Mouse (Mus musculus): ENCODE results near the gene Hoga1. TPM values are rescaled to one million over a fixed set of nuclear protein-coding genes. Genes with fewer than 3 reads are reported as not detected.
"Not testable (repeated sequence)": the region's sequence is repeated elsewhere in the genome, so short reads cannot be mapped to it uniquely, and the experiment has no call there.

Hoga1 gene
- polyA plus RNA-seq, 1 experiment from 2014 or later: 1.3 TPM

DNA sequence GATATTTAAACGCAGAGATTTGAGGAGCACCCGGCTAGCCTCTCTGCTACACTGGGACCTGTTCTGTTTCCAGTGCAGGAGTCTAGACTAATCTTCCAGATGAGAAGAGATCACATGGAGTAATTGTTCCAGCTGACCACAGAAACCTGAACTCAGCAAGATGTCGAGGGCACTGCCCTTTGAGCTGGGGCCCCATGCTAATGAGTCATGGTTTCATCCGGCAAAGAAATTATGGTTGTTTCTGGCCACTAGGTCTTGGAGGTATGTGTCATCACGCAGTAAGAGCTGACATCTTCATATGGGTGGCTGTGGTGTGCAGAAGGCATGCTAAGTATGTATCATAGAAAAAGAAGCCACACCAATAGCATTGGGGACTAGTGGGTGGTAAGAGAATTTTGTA lies 34.5 kb downstream of the Hoga1 start:
- peaks cover 35% of the 10 kb centered on the region for H3K36me3 ChIP-seq (replicated peaks)
- no peaks in the 10 kb centered on the region for H3K27me3 ChIP-seq (ENCODE audit: poor library complexity, severe bottlenecking)
- H3K9me3 ChIP-seq: no peaks in the 10 kb centered on the region
- WGBS: 79% methylated on average over 5 of the region's 5 CpGs
- no peaks in the 10 kb centered on the region for H3K4me1 ChIP-seq
- H3K4me3 ChIP-seq: no peak overlapping the region
- no peak overlapping the region for H3K27ac ChIP-seq
- no peak for DNase-seq (ENCODE audit: extremely low spot score, low spot score)

- Histone ChIP-seq H3K9me3 (no peaks in the 10 kb centered on the region), H3K4me1 (peaks cover 3% of the 10 kb centered on the region), H3K4me3 (no peak overlapping the region), H3K27ac (no peak overlapping the region), H3K36me3 (replicated peaks) (peaks cover 29% of the 10 kb centered on the region), H3K27me3 (ENCODE audit: poor library complexity, severe bottlenecking) (no peaks in the 10 kb centered on the region)
- WGBS: 89% methylated on average over 11 of the region's 11 CpGs
- DNase-seq (ENCODE audit: extremely low spot score, low spot score): no peak
Measured at GRCm38 (mm10) chr19:42080469-42080868, 35.1 kb downstream of the Hoga1 start.

- H3K27ac ChIP-seq; H3K9me3 ChIP-seq; H3K27me3 ChIP-seq (ENCODE audit: poor library complexity, severe bottlenecking); H3K4me3 ChIP-seq; DNase-seq (ENCODE audit: extremely low spot score, low spot score): not testable (repeated sequence)
- WGBS: 96% methylated on average over 5 of the region's 5 CpGs
- Histone ChIP-seq H3K36me3 (replicated peaks) (peaks cover 18% of the 10 kb centered on the region), H3K4me1 (peaks cover 13% of the 10 kb centered on the region)
Measured at GRCm38 (mm10) chr19:42081613-42082012, 36.2 kb downstream of the Hoga1 start.

DNA sequence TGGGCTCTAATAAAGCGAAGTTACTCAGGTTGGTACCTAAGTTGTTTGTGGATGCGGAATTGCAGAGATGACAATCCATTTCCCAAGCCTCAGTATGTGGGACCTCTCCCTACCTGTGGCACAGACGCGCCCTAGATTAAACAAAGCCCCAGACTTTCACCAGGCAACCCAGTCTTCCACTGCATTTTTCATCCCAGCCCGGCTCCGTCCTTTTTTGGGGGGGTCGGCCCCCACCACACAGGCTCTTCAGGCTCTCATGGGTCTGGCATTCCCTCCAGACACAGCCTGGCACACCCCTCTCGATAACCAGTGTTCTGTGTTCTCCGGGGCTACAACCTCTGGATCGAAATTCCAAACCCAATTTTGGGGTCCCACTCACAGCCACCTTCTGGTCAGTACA lies 40.3 kb downstream of the Hoga1 start:
- Histone ChIP-seq H3K9me3 (no peaks in the 10 kb centered on the region), H3K27me3 (ENCODE audit: poor library complexity, severe bottlenecking) (no peaks in the 10 kb centered on the region), H3K4me3 (peak overlapping the region; percentile 83), H3K27ac (peak overlapping the region; percentile 93), H3K36me3 (replicated peaks) (no peaks in the 10 kb centered on the region), H3K4me1 (peaks cover 25% of the 10 kb centered on the region)
- no peak for DNase-seq (ENCODE audit: extremely low spot score, low spot score)
- 8% methylated on average over 10 of the region's 10 CpGs for WGBS

- under 1% methylated on average over 21 of the region's 21 CpGs for WGBS
- Histone ChIP-seq H3K36me3 (replicated peaks) (no peaks in the 10 kb centered on the region), H3K4me3 (peak within 1 kb of the TSS; percentile 83), H3K27me3 (ENCODE audit: poor library complexity, severe bottlenecking) (no peaks in the 10 kb centered on the region), H3K4me1 (peaks cover 29% of the 10 kb centered on the region), H3K27ac (peak within 1 kb of the TSS; percentile 93), H3K9me3 (no peaks in the 10 kb centered on the region)
- peak; percentile 95 for DNase-seq (ENCODE audit: extremely low spot score, low spot score)
Measured at GRCm38 (mm10) chr19:42086166-42086565, 40.8 kb downstream of the Hoga1 start, which contains the start of gene Morn4. Gene Morn4 (minus strand): TSS chr19:42086357.

GRCm38 (mm10) chr19:42089103-42089747 lies 43.8 kb downstream of the Hoga1 start:
- Histone ChIP-seq H3K27me3 (ENCODE audit: poor library complexity, severe bottlenecking) (no peaks in the 10 kb centered on the region), H3K36me3 (replicated peaks) (peaks cover 15% of the 10 kb centered on the region), H3K27ac (peak overlapping the region; percentile 91), H3K4me3 (peak overlapping the region; percentile 76), H3K9me3 (no peaks in the 10 kb centered on the region), H3K4me1 (peaks cover 39% of the 10 kb centered on the region)
- 27% methylated on average over 14 of the region's 14 CpGs for WGBS
- peak; percentile 49 for DNase-seq (ENCODE audit: extremely low spot score, low spot score)

DNA sequence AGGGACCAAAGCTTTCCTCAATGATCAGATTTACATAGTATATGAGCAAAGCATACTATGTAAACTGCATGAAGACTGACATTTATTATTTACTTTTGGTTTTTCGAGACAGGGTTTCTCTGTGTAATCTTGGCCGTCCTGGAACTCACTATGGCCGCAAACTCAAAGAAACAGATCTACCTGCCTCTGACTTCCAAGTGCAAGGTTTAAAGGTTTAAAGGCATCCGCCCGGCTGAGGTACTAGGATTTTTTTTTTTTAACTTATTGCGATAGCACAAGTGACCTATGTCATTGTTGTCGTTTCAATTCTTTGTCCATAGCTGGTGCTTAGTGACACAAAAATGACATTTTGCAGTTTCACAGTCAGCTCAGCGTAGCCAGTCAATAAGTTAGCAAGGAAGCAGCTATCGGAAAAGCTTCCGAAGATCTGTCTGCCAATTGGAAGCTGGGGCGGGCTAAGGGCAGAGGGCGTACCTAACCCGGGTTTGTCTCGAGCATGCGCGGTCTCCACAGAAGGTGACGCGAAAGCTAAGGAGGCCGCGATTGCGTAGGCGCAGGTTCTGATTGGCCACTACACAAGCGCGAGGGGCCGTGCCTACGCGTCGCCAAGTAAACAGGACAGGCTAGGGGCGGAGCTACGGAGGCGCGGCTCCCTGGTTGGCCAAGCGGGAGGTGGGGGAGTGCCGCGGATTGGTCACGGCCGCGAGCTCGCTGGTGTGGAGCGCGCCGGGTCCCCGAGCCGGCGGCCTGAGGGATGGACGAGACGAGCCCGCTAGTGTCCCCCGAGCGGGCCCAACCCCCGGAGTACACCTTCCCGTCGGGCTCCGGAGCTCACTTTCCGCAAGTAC lies 44.6 kb downstream of the Hoga1 start, which contains the start of gene Pi4k2a:
Pi4k2a (plus strand) TSS at position 723 of the 848 bp plus-strand sequence.
- H3K4me3 ChIP-seq: peak within 1 kb of the TSS; percentile 76
- peak within 1 kb of the TSS; percentile 91 for H3K27ac ChIP-seq
- peaks cover 22% of the 10 kb centered on the region for H3K36me3 ChIP-seq (replicated peaks)
- no peaks in the 10 kb centered on the region for H3K27me3 ChIP-seq (ENCODE audit: poor library complexity, severe bottlenecking)
- peak; percentile 98 for DNase-seq (ENCODE audit: extremely low spot score, low spot score)
- no peaks in the 10 kb centered on the region for H3K9me3 ChIP-seq
- H3K4me1 ChIP-seq: peaks cover 39% of the 10 kb centered on the region
- 2% methylated on average over 55 of the region's 55 CpGs for WGBS

DNA sequence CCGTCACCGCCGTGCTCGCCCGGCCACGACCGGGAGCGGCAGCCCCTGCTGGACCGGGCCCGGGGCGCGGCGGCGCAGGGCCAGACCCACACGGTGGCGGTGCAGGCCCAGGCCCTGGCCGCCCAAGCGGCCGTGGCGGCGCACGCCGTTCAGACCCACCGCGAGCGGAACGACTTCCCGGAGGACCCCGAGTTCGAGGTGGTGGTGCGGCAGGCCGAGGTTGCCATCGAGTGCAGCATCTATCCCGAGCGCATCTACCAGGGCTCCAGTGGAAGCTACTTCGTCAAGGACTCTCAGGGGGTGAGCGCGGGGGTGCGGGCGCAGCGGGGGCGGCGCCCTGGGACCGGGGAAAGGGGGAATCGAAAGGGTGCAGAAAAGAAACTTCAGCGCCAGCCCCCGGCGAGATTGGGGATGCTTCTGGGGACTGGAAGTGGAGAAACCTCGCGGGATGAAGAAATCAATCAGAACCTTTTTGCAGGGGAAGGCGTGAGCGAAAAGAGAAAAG lies 45.3 kb downstream of the Hoga1 start:
- DNase-seq (ENCODE audit: extremely low spot score, low spot score): no peak

DNA sequence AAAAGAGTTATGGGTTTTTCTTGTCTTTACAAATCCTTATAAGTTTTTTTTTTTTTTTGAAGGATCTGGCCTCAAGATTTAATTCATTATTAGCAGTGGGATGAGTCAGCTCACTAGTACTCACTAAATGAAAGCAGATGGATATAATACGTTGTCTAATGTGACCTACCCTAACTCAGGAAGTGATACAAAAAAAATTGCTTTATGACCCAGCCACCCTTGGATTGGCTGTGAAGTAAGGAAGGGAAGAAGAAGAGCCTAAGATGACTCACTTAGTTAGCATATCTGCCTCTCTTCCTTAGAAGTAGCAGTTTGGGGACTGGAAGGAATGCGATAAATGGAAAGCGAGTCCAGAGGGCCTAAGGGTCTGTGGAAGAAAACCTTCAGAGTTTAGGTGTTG lies 54.0 kb downstream of the Hoga1 start:
- Histone ChIP-seq H3K27ac (no peak overlapping the region), H3K4me3 (no peak overlapping the region), H3K27me3 (ENCODE audit: poor library complexity, severe bottlenecking) (no peaks in the 10 kb centered on the region), H3K36me3 (replicated peaks) (peaks cover 61% of the 10 kb centered on the region), H3K4me1 (no peaks in the 10 kb centered on the region), H3K9me3 (no peaks in the 10 kb centered on the region)
- WGBS: 93% methylated on average over 3 of the region's 3 CpGs
- DNase-seq (ENCODE audit: extremely low spot score, low spot score): no peak

More for the DNA sequence above, 45.3 kb downstream of the Hoga1 start:
- Histone ChIP-seq H3K36me3 (replicated peaks) (peaks cover 27% of the 10 kb centered on the region), H3K4me1 (peaks cover 33% of the 10 kb centered on the region), H3K9me3 (no peaks in the 10 kb centered on the region), H3K27ac (peak overlapping the region; percentile 91), H3K4me3 (peak overlapping the region; percentile 76), H3K27me3 (ENCODE audit: poor library complexity, severe bottlenecking) (no peaks in the 10 kb centered on the region)
- WGBS: under 1% methylated on average over 51 of the region's 52 CpGs

DNA sequence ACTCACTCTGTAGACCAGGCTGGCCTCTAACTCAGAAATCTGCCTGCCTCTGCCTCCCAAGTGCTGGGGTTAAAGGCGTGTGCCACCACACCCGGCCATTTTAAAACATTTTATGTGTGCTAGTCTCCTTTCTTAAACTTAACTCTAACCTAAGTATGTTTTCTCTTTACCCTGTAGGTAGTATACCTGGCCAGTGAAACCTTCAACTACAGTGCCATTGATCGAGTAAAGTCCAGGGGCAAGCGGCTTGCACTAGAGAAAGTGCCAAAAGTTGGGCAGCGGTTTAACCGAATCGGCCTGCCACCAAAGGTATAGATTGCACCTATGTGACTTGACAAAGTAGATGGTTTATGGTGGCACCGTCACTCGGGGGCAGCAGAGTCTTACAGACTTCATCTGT lies 59.3 kb downstream of the Hoga1 start:
- H3K4me3 ChIP-seq: no peak overlapping the region
- no peaks in the 10 kb centered on the region for H3K4me1 ChIP-seq
- no peaks in the 10 kb centered on the region for H3K27me3 ChIP-seq (ENCODE audit: poor library complexity, severe bottlenecking)
- no peak overlapping the region for H3K27ac ChIP-seq
- 97% methylated on average over 9 of the region's 9 CpGs for WGBS
- no peak for DNase-seq (ENCODE audit: extremely low spot score, low spot score)
- H3K36me3 ChIP-seq (replicated peaks): peaks cover 70% of the 10 kb centered on the region
- no peaks in the 10 kb centered on the region for H3K9me3 ChIP-seq

DNA sequence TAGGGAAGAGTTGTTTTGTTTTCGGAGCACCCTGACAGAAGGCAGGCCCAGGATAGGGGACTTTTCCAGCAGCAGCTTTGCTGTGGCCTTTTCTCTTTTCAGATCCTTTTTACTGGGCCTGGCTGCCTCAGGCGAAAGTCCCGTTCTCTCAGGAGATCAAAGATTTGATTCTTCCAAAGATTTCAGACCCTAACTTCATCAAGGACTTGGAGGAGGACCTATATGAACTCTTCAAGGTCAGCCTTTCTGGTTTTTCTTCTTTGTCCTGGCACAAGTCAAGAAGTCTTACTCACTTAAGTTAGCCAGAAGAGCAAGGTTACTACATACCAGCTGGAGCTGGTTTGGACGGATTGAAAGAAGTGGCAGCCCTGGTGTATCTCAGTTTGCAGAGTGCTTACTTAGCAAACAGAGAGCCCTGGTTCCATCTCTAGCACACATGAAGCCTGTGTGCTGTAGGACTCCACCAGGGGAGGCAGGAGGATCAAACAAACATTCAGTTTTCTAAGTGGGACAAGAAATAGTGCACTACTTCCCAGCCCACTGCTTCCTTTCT lies 70.4 kb downstream of the Hoga1 start:
- no peak for DNase-seq (ENCODE audit: extremely low spot score, low spot score)
- 90% methylated on average over 4 of the region's 4 CpGs for WGBS

DNA sequence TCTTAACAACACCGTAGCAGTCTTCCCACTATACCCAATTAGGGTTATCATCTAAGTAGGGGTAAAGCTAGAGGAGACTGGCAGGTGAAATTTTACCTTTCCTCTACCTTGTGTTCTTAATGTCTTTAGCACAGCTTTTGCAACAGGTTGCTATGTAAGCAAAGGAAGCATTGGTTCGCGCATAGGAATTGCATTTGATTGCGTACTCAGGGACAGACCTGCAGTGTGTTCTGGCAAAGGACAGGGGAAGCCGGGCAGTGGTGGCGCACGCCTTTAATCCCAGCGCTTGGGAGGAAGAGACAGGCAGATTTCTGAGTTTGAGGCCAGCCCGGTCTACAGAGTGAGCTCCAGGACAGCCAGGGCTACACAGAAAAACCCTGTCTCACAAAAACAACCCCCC lies 72.7 kb downstream of the Hoga1 start:
- 96% methylated on average over 9 of the region's 9 CpGs for WGBS
- H3K36me3 ChIP-seq (replicated peaks): peaks cover 97% of the 10 kb centered on the region

More for the DNA sequence above, 70.4 kb downstream of the Hoga1 start:
- H3K36me3 ChIP-seq (replicated peaks): peaks cover 86% of the 10 kb centered on the region
- no peak overlapping the region for H3K27ac ChIP-seq
- H3K4me1 ChIP-seq: no peaks in the 10 kb centered on the region
- no peak overlapping the region for H3K4me3 ChIP-seq
- H3K27me3 ChIP-seq (ENCODE audit: poor library complexity, severe bottlenecking): no peaks in the 10 kb centered on the region
- no peaks in the 10 kb centered on the region for H3K9me3 ChIP-seq

More for the DNA sequence above, 72.7 kb downstream of the Hoga1 start:
- Histone ChIP-seq H3K4me1 (no peaks in the 10 kb centered on the region), H3K9me3 (no peaks in the 10 kb centered on the region), H3K4me3 (no peak overlapping the region), H3K27me3 (ENCODE audit: poor library complexity, severe bottlenecking) (no peaks in the 10 kb centered on the region), H3K27ac (no peak overlapping the region)
- no peak for DNase-seq (ENCODE audit: extremely low spot score, low spot score)
